Mouse (Mus musculus) lung, postnatal 36 days (tissue): ENCODE measurements around the gene Chrd.
A peak's percentile ranks its signal among the peaks of the same experiment; 100 is the strongest.

Source experiments
- DNase-seq: peaks from one replicate; pipeline ENCODE4 v3.0.0; 2022; ENCODE audit warnings: mixed read lengths

The Chrd gene

GRCm38 (mm10) chr16:20710810-20711209, 22.1 kb upstream of the Chrd start:
- DNase-seq, result no peak

- no peak for DNase-seq
Measured at GRCm38 (mm10) chr16:20712190-20712589, 20.7 kb upstream of the Chrd start.

- DNase-seq, result no peak
Measured at GRCm38 (mm10) chr16:20712889-20713288, 20.0 kb upstream of the Chrd start.

GRCm38 (mm10) chr16:20714307-20715080, 18.4 kb upstream of the Chrd start:
- no peak for DNase-seq

GRCm38 (mm10) chr16:20715161-20715560, 17.8 kb upstream of the Chrd start:
- DNase-seq, result no peak

GRCm38 (mm10) chr16:20715566-20715965, 17.4 kb upstream of the Chrd start:
- no peak for DNase-seq

GRCm38 (mm10) chr16:20715976-20716840, 16.7 kb upstream of the Chrd start:
- peak; percentile 72 for DNase-seq

GRCm38 (mm10) chr16:20716841-20717180, 16.1 kb upstream of the Chrd start:
- no peak for DNase-seq

GRCm38 (mm10) chr16:20717181-20717977, 15.5 kb upstream of the Chrd start, which contains the start of the genes Polr2h and Clcn2:
Polr2h (plus strand) TSS chr16:20717665.
Clcn2 (minus strand) TSS chr16:20717746.
- peak; percentile 97 for DNase-seq

- DNase-seq, result no peak
Measured at GRCm38 (mm10) chr16:20717978-20718670, 14.8 kb upstream of the Chrd start.

- no peak for DNase-seq
Measured at GRCm38 (mm10) chr16:20721808-20722207, 11.1 kb upstream of the Chrd start.

GRCm38 (mm10) chr16:20722736-20723135, 10.2 kb upstream of the Chrd start:
- no peak for DNase-seq

- DNase-seq, result no peak
Measured at GRCm38 (mm10) chr16:20723247-20723646, 9.7 kb upstream of the Chrd start.

GRCm38 (mm10) chr16:20724338-20724748, 8.6 kb upstream of the Chrd start:
- peak; percentile 65 for DNase-seq

GRCm38 (mm10) chr16:20725321-20725720, 7.6 kb upstream of the Chrd start:
- no peak for DNase-seq

- DNase-seq, result no peak
Measured at GRCm38 (mm10) chr16:20725750-20726149, 7.2 kb upstream of the Chrd start.

GRCm38 (mm10) chr16:20726384-20726783, 6.5 kb upstream of the Chrd start:
- no peak for DNase-seq

- DNase-seq, result no peak
Measured at GRCm38 (mm10) chr16:20730293-20730711, 2.6 kb upstream of the Chrd start.

GRCm38 (mm10) chr16:20731688-20732087, 1.2 kb upstream of the Chrd start:
- no peak for DNase-seq

- no peak for DNase-seq
Measured at GRCm38 (mm10) chr16:20732251-20732924, 539 bp upstream of the Chrd start.
